Mouse (Mus musculus): ENCODE measurements at regions not wholly inside any gene's neighbourhood (a gene's known extent, or its start where the extent isn't known, plus 50 kb on each side); places are given as distances from the start of the nearest gene placed in this dataset.

DNA sequence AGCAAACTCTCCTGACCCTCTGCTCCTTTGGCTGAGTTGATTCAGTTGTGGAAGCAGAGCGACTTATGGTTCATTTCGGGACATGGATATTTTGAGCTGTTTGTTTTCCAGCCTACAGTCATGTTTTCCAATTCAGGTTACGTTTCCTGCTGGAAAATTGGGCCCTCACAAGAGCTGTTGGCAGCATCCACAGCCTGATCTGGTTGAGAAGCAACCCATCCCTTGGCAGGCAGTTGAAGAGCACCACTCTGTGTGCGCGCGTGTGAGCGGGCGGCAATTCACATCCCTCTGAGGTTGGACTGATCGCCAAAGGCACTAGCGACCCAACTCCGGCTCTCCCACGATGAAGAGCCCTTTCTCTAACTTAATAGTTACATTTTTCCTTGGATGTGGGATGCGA, 457.1 kb downstream of the Tmem38b start:
- H3K36me3 ChIP-seq (replicated peaks) = no peaks in the 10 kb centered on the region
- H3K27ac ChIP-seq = no peak overlapping the region
- no peak overlapping the region for H3K9ac ChIP-seq
- WGBS = 95% methylated on average over 13 of the region's 13 CpGs
- no peaks in the 10 kb centered on the region for H3K4me1 ChIP-seq
- ATAC-seq (ENCODE audit: low FRiP score) = no peak
- no peaks in the 10 kb centered on the region for H3K27me3 ChIP-seq
- H3K9me3 ChIP-seq = no peaks in the 10 kb centered on the region
- H3K4me3 ChIP-seq (replicated peaks) = no peak overlapping the region
- no peak overlapping the region for H3K4me2 ChIP-seq

DNA sequence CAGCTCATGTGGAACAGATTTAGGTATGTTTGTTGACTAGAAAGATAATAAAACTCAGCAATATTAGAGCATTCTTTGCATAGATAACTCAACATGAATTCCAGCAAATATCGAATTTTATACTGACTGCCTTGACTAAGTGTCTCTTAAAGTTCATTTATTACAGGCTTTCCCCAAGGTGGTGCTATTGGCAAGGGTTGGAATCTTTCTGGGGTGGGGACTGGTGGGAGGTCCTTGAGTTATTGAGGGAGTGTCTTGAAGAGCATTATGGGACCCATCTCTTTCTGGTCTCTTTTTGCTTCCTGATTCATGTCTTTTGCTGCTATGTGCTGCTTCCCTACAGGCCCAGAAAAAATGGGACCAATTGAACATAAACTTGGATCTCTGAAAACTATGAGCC, 488.0 kb downstream of the Tmem38b start:
- no peaks in the 10 kb centered on the region for H3K36me3 ChIP-seq (replicated peaks)
- H3K4me3 ChIP-seq (replicated peaks) = no peak overlapping the region
- ATAC-seq (ENCODE audit: low FRiP score) = no peak
- no peaks in the 10 kb centered on the region for H3K4me1 ChIP-seq
- H3K9ac ChIP-seq = no peak overlapping the region
- no peaks in the 10 kb centered on the region for H3K27me3 ChIP-seq
- H3K27ac ChIP-seq = no peak overlapping the region
- 86% methylated on average over 1 of the region's 1 CpGs for WGBS
- no peaks in the 10 kb centered on the region for H3K9me3 ChIP-seq
- no peak overlapping the region for H3K4me2 ChIP-seq

GRCm38 (mm10) chr4:54324851-54325250, 499.0 kb downstream of the Tmem38b start:
- H3K9ac ChIP-seq = no peak overlapping the region
- no peak overlapping the region for H3K4me2 ChIP-seq
- H3K27ac ChIP-seq = no peak overlapping the region
- peaks cover 12% of the 10 kb centered on the region for H3K4me1 ChIP-seq
- WGBS = 79% methylated on average over 5 of the region's 5 CpGs
- no peak overlapping the region for H3K4me3 ChIP-seq (replicated peaks)
- no peaks in the 10 kb centered on the region for H3K36me3 ChIP-seq (replicated peaks)
- no peak for ATAC-seq (ENCODE audit: low FRiP score)
- no peaks in the 10 kb centered on the region for H3K9me3 ChIP-seq
- no peaks in the 10 kb centered on the region for H3K27me3 ChIP-seq

DNA sequence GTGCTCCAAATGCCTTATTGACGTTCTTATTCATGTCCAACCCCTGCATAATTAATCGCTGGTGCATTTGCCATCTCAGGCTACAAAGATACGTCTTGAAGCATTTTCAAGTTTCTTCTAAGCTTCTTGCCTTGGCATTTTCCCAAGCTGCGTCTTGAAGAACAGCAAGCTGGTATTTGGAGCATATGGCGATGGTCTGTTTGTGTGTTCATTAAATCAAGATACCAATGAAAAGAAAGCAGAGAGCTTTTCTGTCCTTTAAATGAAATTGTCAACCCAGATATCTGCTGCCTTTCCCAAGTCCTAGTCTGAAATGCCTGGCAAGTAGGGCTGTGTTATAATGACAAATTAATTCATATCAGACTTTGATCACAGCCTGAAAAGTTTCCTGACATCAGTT, 502.4 kb downstream of the Tmem38b start:
- no peaks in the 10 kb centered on the region for H3K36me3 ChIP-seq (replicated peaks)
- H3K27ac ChIP-seq = peak overlapping the region; percentile 71; the same call in 1 of the 2 replicates
- WGBS = 62% methylated on average over 5 of the region's 5 CpGs
- no peak overlapping the region for H3K9ac ChIP-seq
- no peak overlapping the region for H3K4me3 ChIP-seq (replicated peaks)
- H3K27me3 ChIP-seq = no peaks in the 10 kb centered on the region
- H3K4me1 ChIP-seq = peaks cover 31% of the 10 kb centered on the region
- no peak for ATAC-seq (ENCODE audit: low FRiP score)
- H3K4me2 ChIP-seq = no peak overlapping the region
- H3K9me3 ChIP-seq = no peaks in the 10 kb centered on the region

DNA sequence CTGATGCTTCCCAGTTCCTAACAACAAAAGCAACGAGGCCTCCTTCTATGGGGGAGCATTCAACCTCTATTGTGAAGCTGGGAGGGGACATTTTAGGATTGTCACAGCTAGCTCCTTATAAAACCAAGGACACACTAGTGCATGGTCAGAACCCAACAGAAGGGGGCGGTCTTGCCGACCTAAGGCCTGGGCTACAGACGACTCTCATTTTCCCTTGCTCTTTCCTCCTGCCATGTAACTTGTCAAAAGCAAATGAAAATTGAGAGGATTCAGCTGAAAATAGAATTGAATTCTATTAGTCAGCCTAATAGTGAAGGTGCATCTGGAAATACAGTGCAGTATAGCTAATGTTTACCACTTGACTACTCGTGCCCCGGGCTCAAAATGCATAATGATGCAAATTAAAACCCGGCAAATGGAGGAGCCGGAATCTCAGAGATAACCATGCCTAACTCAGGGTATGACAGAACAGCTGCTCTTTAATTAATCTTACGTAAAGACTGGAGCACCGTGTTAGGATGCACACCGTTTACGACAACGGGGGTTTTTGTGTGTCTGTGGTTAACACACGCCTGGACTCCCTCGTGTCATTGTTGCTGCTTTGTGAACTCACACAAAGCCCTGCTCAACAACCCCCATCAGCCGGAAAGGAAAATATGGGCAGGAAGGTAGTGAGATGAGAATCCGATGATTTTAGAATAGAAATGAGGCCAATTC, 503.0 kb downstream of the Tmem38b start:
- Histone ChIP-seq H3K4me3 (replicated peaks) (no peak overlapping the region), H3K9ac (0 out of 2 replicates have a peak overlapping the region, but pooled peaks have one; percentile 12), H3K27me3 (no peaks in the 10 kb centered on the region), H3K36me3 (replicated peaks) (no peaks in the 10 kb centered on the region), H3K4me1 (peaks cover 35% of the 10 kb centered on the region), H3K27ac (peak overlapping the region; percentile 71), H3K4me2 (peak overlapping the region; percentile 25), H3K9me3 (no peaks in the 10 kb centered on the region)
- peak; percentile 51 for ATAC-seq (ENCODE audit: low FRiP score)
- WGBS = 41% methylated on average over 17 of the region's 17 CpGs

- H3K9me3 ChIP-seq = no peaks in the 10 kb centered on the region
- peak overlapping the region; percentile 90 for H3K27ac ChIP-seq
- H3K4me2 ChIP-seq = no peak overlapping the region
- H3K36me3 ChIP-seq (replicated peaks) = no peaks in the 10 kb centered on the region
- peaks cover 35% of the 10 kb centered on the region for H3K4me1 ChIP-seq
- no peak for ATAC-seq (ENCODE audit: low FRiP score)
- H3K9ac ChIP-seq = no peak overlapping the region
- H3K27me3 ChIP-seq = no peaks in the 10 kb centered on the region
- no peak overlapping the region for H3K4me3 ChIP-seq (replicated peaks)
- 80% methylated on average over 3 of the region's 3 CpGs for WGBS
These were observed 504.8 kb downstream of the Tmem38b start for GRCm38 (mm10) chr4:54330686-54331085.

DNA sequence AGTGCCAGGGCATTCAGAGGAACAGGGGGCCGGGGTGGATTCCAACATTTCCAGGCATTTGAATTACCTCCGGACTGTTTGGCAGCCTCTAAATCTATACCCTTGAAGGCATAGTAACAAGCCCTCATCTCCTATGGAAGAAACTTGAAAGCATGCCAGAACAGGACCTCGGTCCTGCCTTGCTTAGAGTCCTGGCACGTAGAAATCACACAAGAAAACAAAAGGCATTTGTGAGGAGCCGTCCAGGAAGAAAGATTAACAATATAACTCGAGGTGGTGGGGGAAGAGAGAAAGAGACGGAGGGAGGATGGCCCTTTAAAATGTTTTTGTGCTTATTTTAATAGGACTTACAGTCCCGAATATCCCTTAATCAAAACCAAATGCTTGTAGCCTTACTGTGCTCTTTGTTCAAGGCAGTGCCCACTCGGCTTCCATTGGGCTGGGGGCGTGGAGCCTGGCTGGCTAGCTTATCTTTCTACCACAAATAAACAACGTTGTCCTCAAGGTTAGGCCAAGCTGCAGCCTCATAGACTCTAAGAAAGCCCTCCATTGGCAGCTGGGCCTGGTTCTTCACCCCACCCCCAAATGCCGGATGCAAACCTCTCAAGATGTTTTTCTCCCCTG, 505.9 kb downstream of the Tmem38b start:
- WGBS = 13% methylated on average over 12 of the region's 12 CpGs
- Histone ChIP-seq H3K36me3 (replicated peaks) (no peaks in the 10 kb centered on the region), H3K4me3 (replicated peaks) (no peak overlapping the region), H3K27ac (peak overlapping the region; percentile 90), H3K9ac (no peak overlapping the region), H3K4me1 (peaks cover 35% of the 10 kb centered on the region), H3K4me2 (no peak overlapping the region), H3K9me3 (no peaks in the 10 kb centered on the region), H3K27me3 (no peaks in the 10 kb centered on the region)
- ATAC-seq (ENCODE audit: low FRiP score) = peak; percentile 84

GRCm38 (mm10) chr4:54332261-54332660, 506.4 kb downstream of the Tmem38b start:
- Histone ChIP-seq H3K4me2 (no peak overlapping the region), H3K36me3 (replicated peaks) (no peaks in the 10 kb centered on the region), H3K4me3 (replicated peaks) (no peak overlapping the region), H3K27ac (peak overlapping the region; percentile 90), H3K27me3 (no peaks in the 10 kb centered on the region), H3K9me3 (no peaks in the 10 kb centered on the region), H3K4me1 (peaks cover 35% of the 10 kb centered on the region), H3K9ac (no peak overlapping the region)
- no peak for ATAC-seq (ENCODE audit: low FRiP score)
- 68% methylated on average over 7 of the region's 7 CpGs for WGBS

DNA sequence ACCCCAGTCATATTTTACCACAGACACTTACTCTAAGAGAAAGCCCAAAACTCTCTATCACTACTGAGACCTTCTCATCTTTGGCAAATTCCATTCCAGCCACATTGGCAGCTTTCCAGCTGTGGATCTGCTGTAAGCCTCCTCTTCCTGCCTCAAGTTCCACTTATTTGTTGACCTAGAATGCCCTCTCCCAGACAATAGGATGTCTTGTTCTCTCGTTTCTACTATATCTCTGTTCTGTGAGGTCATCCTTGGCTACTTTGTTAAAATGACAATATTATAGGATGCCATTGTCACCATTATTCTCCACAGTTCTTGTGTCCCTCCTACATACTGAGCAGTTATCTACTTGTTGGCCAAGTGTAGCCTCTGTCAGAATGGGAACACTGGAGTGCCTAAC, 512.7 kb downstream of the Tmem38b start:
- Histone ChIP-seq H3K4me2 (no peak overlapping the region), H3K9ac (no peak overlapping the region), H3K27me3 (no peaks in the 10 kb centered on the region), H3K4me3 (replicated peaks) (no peak overlapping the region), H3K36me3 (replicated peaks) (no peaks in the 10 kb centered on the region), H3K27ac (no peak overlapping the region), H3K9me3 (no peaks in the 10 kb centered on the region), H3K4me1 (0 out of 2 replicates have a peak, but pooled peaks cover 2% of the 10 kb centered on the region)
- 57% methylated on average over 1 of the region's 1 CpGs for WGBS
- no peak for ATAC-seq (ENCODE audit: low FRiP score)

DNA sequence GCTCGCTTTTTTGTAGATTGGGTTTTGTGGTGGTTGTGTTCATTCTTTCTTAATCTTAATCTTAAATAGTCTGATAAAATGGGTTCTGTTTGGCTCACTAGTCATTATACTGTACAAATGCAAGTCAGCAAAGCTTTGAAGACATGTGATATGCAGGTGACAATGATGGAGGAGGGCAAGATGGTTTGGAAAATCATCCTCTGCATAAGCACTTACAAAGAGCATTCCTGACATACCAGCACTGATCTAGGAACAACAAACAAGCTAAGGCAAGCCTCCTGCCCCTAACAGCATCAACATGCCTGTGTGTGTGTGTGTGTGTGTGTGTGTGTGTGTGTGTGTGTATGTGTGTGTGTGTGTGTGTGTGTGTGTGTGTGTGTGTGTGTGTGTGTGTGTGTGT, 514.3 kb downstream of the Tmem38b start:
- Histone ChIP-seq H3K27ac (no peak overlapping the region), H3K9me3 (no peaks in the 10 kb centered on the region), H3K27me3 (no peaks in the 10 kb centered on the region), H3K4me3 (replicated peaks) (no peak overlapping the region), H3K9ac (no peak overlapping the region), H3K4me2 (no peak overlapping the region), H3K36me3 (replicated peaks) (no peaks in the 10 kb centered on the region), H3K4me1 (no peaks in the 10 kb centered on the region)
- 94% methylated on average over 1 of the region's 1 CpGs for WGBS
- ATAC-seq (ENCODE audit: low FRiP score) = no peak

- H3K9me3 ChIP-seq = no peaks in the 10 kb centered on the region
- 60% methylated on average over 8 of the region's 8 CpGs for WGBS
- H3K27me3 ChIP-seq = no peaks in the 10 kb centered on the region
- H3K27ac ChIP-seq = peak overlapping the region; percentile 73
- H3K4me2 ChIP-seq = no peak overlapping the region
- H3K4me1 ChIP-seq = peaks cover 15% of the 10 kb centered on the region
- H3K9ac ChIP-seq = no peak overlapping the region
- no peaks in the 10 kb centered on the region for H3K36me3 ChIP-seq (replicated peaks)
- H3K4me3 ChIP-seq (replicated peaks) = no peak overlapping the region
- ATAC-seq (ENCODE audit: low FRiP score) = peak; percentile 57; the same call in 1 of the 2 replicates
These were observed 528.0 kb downstream of the Tmem38b start for GRCm38 (mm10) chr4:54353657-54354390.

DNA sequence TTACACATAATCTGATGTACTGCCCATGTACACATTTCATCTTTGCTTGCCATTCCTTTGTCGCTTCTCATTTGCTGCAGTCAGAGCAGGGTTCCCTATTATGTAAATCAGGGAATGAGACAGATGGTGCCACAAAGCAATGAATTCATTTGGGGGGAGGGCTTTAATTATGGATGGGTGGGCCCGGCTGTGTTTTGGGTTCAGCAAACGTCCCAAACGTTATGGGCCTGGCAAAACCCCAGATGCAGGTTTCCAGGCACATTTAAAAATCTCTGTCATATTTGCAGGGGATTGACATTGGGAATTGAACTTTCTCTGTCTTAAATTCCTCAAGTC, 528.5 kb downstream of the Tmem38b start:
- H3K9me3 ChIP-seq = no peaks in the 10 kb centered on the region
- WGBS = 11% methylated on average over 4 of the region's 4 CpGs

More for the DNA sequence above, 528.5 kb downstream of the Tmem38b start:
- H3K27ac ChIP-seq = peak overlapping the region; percentile 32
- H3K4me1 ChIP-seq = peaks cover 15% of the 10 kb centered on the region
- no peaks in the 10 kb centered on the region for H3K27me3 ChIP-seq
- no peak overlapping the region for H3K9ac ChIP-seq
- no peaks in the 10 kb centered on the region for H3K36me3 ChIP-seq (replicated peaks)
- H3K4me3 ChIP-seq (replicated peaks) = no peak overlapping the region
- H3K4me2 ChIP-seq = no peak overlapping the region
- peak; percentile 87 for ATAC-seq (ENCODE audit: low FRiP score)

Data from forebrain, embryonic 12.5 days (tissue).